Mouse (Mus musculus): ENCODE data around the gene Nploc4. TPM values are rescaled to one million over a fixed set of nuclear protein-coding genes. Genes with fewer than 3 reads are reported as not detected.

Nploc4 gene
- polyA plus RNA-seq, 1 experiment from 2014 or later = 41.3 TPM

- Histone ChIP-seq H3K4me3 (replicated peaks; ENCODE audit: low read depth, low read length) (no peak overlapping the region), H3K36me3 (ENCODE audit: control insufficient read depth, insufficient read depth, low read length) (no peaks in the 10 kb centered on the region), H3K27ac (replicated peaks; ENCODE audit: low read depth, low read length) (no peak overlapping the region), H3K4me2 (ENCODE audit: low read length) (no peak overlapping the region), H3K27me3 (ENCODE audit: control insufficient read depth, insufficient read depth, low read length) (no peaks in the 10 kb centered on the region), H3K4me1 (ENCODE audit: control insufficient read depth, insufficient read depth, low read length) (peaks cover 6% of the 10 kb centered on the region; the same call in 1 of the 2 replicates), H3K9ac (replicated peaks; ENCODE audit: low read length) (no peak overlapping the region; the same call in 1 of the 2 replicates), H3K9me3 (ENCODE audit: control insufficient read depth, low read length) (no peaks in the 10 kb centered on the region)
- DNase-seq (no peak), ATAC-seq (ENCODE audit: low FRiP score, low TSS enrichment) (no peak)
- 56% methylated on average over 3 of the region's 3 CpGs for WGBS
These were observed 14.7 kb upstream of the Nploc4 start for GRCm38 (mm10) chr11:120452246-120452645.

GRCm38 (mm10) chr11:120447179-120447578 lies 9.7 kb upstream of the Nploc4 start:
- H3K36me3 ChIP-seq (ENCODE audit: control insufficient read depth, insufficient read depth, low read length) = no peaks in the 10 kb centered on the region
- DNase-seq = no peak
- H3K27me3 ChIP-seq (ENCODE audit: control insufficient read depth, insufficient read depth, low read length) = no peaks in the 10 kb centered on the region
- H3K9me3 ChIP-seq (ENCODE audit: control insufficient read depth, low read length) = no peaks in the 10 kb centered on the region
- no peaks in the 10 kb centered on the region for H3K4me1 ChIP-seq (ENCODE audit: control insufficient read depth, insufficient read depth, low read length)
- 85% methylated on average over 7 of the region's 7 CpGs for WGBS
- H3K4me2 ChIP-seq (ENCODE audit: low read length) = no peak overlapping the region
- H3K27ac ChIP-seq (replicated peaks; ENCODE audit: low read depth, low read length) = no peak overlapping the region
- H3K9ac ChIP-seq (replicated peaks; ENCODE audit: low read length) = no peak overlapping the region
- ATAC-seq (ENCODE audit: low FRiP score, low TSS enrichment) = no peak
- no peak overlapping the region for H3K4me3 ChIP-seq (replicated peaks; ENCODE audit: low read depth, low read length)

- Histone ChIP-seq H3K4me3 (replicated peaks; ENCODE audit: low read depth, low read length) (no peak overlapping the region), H3K4me2 (ENCODE audit: low read length) (no peak overlapping the region), H3K27me3 (ENCODE audit: control insufficient read depth, insufficient read depth, low read length) (no peaks in the 10 kb centered on the region), H3K9me3 (ENCODE audit: control insufficient read depth, low read length) (no peaks in the 10 kb centered on the region), H3K27ac (replicated peaks; ENCODE audit: low read depth, low read length) (no peak overlapping the region), H3K4me1 (ENCODE audit: control insufficient read depth, insufficient read depth, low read length) (no peaks in the 10 kb centered on the region), H3K36me3 (ENCODE audit: control insufficient read depth, insufficient read depth, low read length) (no peaks in the 10 kb centered on the region), H3K9ac (replicated peaks; ENCODE audit: low read length) (no peak overlapping the region)
- DNase-seq (no peak), ATAC-seq (ENCODE audit: low FRiP score, low TSS enrichment) (no peak)
- 83% methylated on average over 3 of the region's 3 CpGs for WGBS
These were observed 8.0 kb upstream of the Nploc4 start for GRCm38 (mm10) chr11:120445475-120445874.

GRCm38 (mm10) chr11:120444106-120444505 lies 6.6 kb upstream of the Nploc4 start:
- H3K4me3 ChIP-seq (replicated peaks; ENCODE audit: low read depth, low read length) = no peak overlapping the region
- no peak for ATAC-seq (ENCODE audit: low FRiP score, low TSS enrichment)
- no peak overlapping the region for H3K9ac ChIP-seq (replicated peaks; ENCODE audit: low read length)
- no peaks in the 10 kb centered on the region for H3K36me3 ChIP-seq (ENCODE audit: control insufficient read depth, insufficient read depth, low read length)
- no peak overlapping the region for H3K27ac ChIP-seq (replicated peaks; ENCODE audit: low read depth, low read length)
- no peak for DNase-seq
- no peaks in the 10 kb centered on the region for H3K27me3 ChIP-seq (ENCODE audit: control insufficient read depth, insufficient read depth, low read length)
- H3K4me1 ChIP-seq (ENCODE audit: control insufficient read depth, insufficient read depth, low read length) = no peaks in the 10 kb centered on the region
- H3K4me2 ChIP-seq (ENCODE audit: low read length) = no peak overlapping the region
- WGBS = 70% methylated on average over 6 of the region's 6 CpGs
- no peaks in the 10 kb centered on the region for H3K9me3 ChIP-seq (ENCODE audit: control insufficient read depth, low read length)

GRCm38 (mm10) chr11:120442765-120443280 lies 5.3 kb upstream of the Nploc4 start:
- no peak for ATAC-seq (ENCODE audit: low FRiP score, low TSS enrichment)
- H3K36me3 ChIP-seq (ENCODE audit: control insufficient read depth, insufficient read depth, low read length) = no peaks in the 10 kb centered on the region
- no peaks in the 10 kb centered on the region for H3K9me3 ChIP-seq (ENCODE audit: control insufficient read depth, low read length)
- no peak overlapping the region for H3K27ac ChIP-seq (replicated peaks; ENCODE audit: low read depth, low read length)
- no peaks in the 10 kb centered on the region for H3K27me3 ChIP-seq (ENCODE audit: control insufficient read depth, insufficient read depth, low read length)
- WGBS = 91% methylated on average over 3 of the region's 3 CpGs
- H3K4me1 ChIP-seq (ENCODE audit: control insufficient read depth, insufficient read depth, low read length) = no peaks in the 10 kb centered on the region
- no peak for DNase-seq
- H3K4me3 ChIP-seq (replicated peaks; ENCODE audit: low read depth, low read length) = no peak overlapping the region
- no peak overlapping the region for H3K9ac ChIP-seq (replicated peaks; ENCODE audit: low read length)
- no peak overlapping the region for H3K4me2 ChIP-seq (ENCODE audit: low read length)

GRCm38 (mm10) chr11:120442344-120442743 lies 4.8 kb upstream of the Nploc4 start, which contains the start of gene Tspan10:
TSS of gene Tspan10 (plus strand) at chr11:120442644.
- no peaks in the 10 kb centered on the region for H3K9me3 ChIP-seq (ENCODE audit: control insufficient read depth, low read length)
- WGBS = 95% methylated on average over 3 of the region's 3 CpGs
- H3K4me3 ChIP-seq (replicated peaks; ENCODE audit: low read depth, low read length) = no peak within 1 kb of the TSS
- no peaks in the 10 kb centered on the region for H3K4me1 ChIP-seq (ENCODE audit: control insufficient read depth, insufficient read depth, low read length)
- no peaks in the 10 kb centered on the region for H3K36me3 ChIP-seq (ENCODE audit: control insufficient read depth, insufficient read depth, low read length)
- H3K27me3 ChIP-seq (ENCODE audit: control insufficient read depth, insufficient read depth, low read length) = no peaks in the 10 kb centered on the region
- ATAC-seq (ENCODE audit: low FRiP score, low TSS enrichment) (no peak), DNase-seq (no peak)
- no peak within 1 kb of the TSS for H3K4me2 ChIP-seq (ENCODE audit: low read length)
- no peak within 1 kb of the TSS for H3K27ac ChIP-seq (replicated peaks; ENCODE audit: low read depth, low read length)
- H3K9ac ChIP-seq (replicated peaks; ENCODE audit: low read length) = no peak within 1 kb of the TSS

GRCm38 (mm10) chr11:120437857-120438385 lies 413 bp upstream of the Nploc4 start:
- ATAC-seq (ENCODE audit: low FRiP score, low TSS enrichment) = no peak
- Histone ChIP-seq H3K9ac (replicated peaks; ENCODE audit: low read length) (peak overlapping the region; percentile 92; the same call in 1 of the 2 replicates), H3K9me3 (ENCODE audit: control insufficient read depth, low read length) (no peaks in the 10 kb centered on the region), H3K4me1 (ENCODE audit: control insufficient read depth, insufficient read depth, low read length) (peaks cover 11% of the 10 kb centered on the region), H3K4me2 (ENCODE audit: low read length) (peak overlapping the region; percentile 95), H3K27me3 (ENCODE audit: control insufficient read depth, insufficient read depth, low read length) (no peaks in the 10 kb centered on the region), H3K27ac (replicated peaks; ENCODE audit: low read depth, low read length) (no peak overlapping the region), H3K36me3 (ENCODE audit: control insufficient read depth, insufficient read depth, low read length) (peaks cover 24% of the 10 kb centered on the region), H3K4me3 (replicated peaks; ENCODE audit: low read depth, low read length) (peak overlapping the region; percentile 96)
- WGBS = 29% methylated on average over 12 of the region's 12 CpGs
- DNase-seq = no peak

GRCm38 (mm10) chr11:120426727-120427126 lies 10.8 kb downstream of the Nploc4 start:
- no peak for DNase-seq
- H3K36me3 ChIP-seq (ENCODE audit: control insufficient read depth, insufficient read depth, low read length) = peaks cover 83% of the 10 kb centered on the region
- no peaks in the 10 kb centered on the region for H3K9me3 ChIP-seq (ENCODE audit: control insufficient read depth, low read length)
- 98% methylated on average over 3 of the region's 3 CpGs for WGBS
- H3K27ac ChIP-seq (replicated peaks; ENCODE audit: low read depth, low read length) = no peak overlapping the region
- ATAC-seq (ENCODE audit: low FRiP score, low TSS enrichment) = no peak
- H3K4me3 ChIP-seq (replicated peaks; ENCODE audit: low read depth, low read length) = no peak overlapping the region
- H3K27me3 ChIP-seq (ENCODE audit: control insufficient read depth, insufficient read depth, low read length) = no peaks in the 10 kb centered on the region
- H3K4me2 ChIP-seq (ENCODE audit: low read length) = no peak overlapping the region
- no peaks in the 10 kb centered on the region for H3K4me1 ChIP-seq (ENCODE audit: control insufficient read depth, insufficient read depth, low read length)
- H3K9ac ChIP-seq (replicated peaks; ENCODE audit: low read length) = no peak overlapping the region

GRCm38 (mm10) chr11:120423569-120424295 lies 13.8 kb downstream of the Nploc4 start:
- Histone ChIP-seq H3K27me3 (ENCODE audit: control insufficient read depth, insufficient read depth, low read length) (no peaks in the 10 kb centered on the region), H3K4me2 (ENCODE audit: low read length) (no peak overlapping the region), H3K4me1 (ENCODE audit: control insufficient read depth, insufficient read depth, low read length) (no peaks in the 10 kb centered on the region), H3K9me3 (ENCODE audit: control insufficient read depth, low read length) (no peaks in the 10 kb centered on the region), H3K27ac (replicated peaks; ENCODE audit: low read depth, low read length) (no peak overlapping the region), H3K36me3 (ENCODE audit: control insufficient read depth, insufficient read depth, low read length) (peaks cover 88% of the 10 kb centered on the region), H3K4me3 (replicated peaks; ENCODE audit: low read depth, low read length) (no peak overlapping the region), H3K9ac (replicated peaks; ENCODE audit: low read length) (no peak overlapping the region)
- ATAC-seq (ENCODE audit: low FRiP score, low TSS enrichment) (no peak), DNase-seq (peak; percentile 86)
- WGBS = 70% methylated on average over 9 of the region's 9 CpGs
